Mouse (Mus musculus) limb, embryonic 15.5 days (tissue): ENCODE measurements around the gene Dnah2. TPM values are rescaled to one million over a fixed set of nuclear protein-coding genes. Genes with fewer than 3 reads are reported as not detected.
"Not testable (repeated sequence)": the region's sequence is repeated elsewhere in the genome, so short reads cannot be mapped to it uniquely, and the experiment has no call there.

ENCODE experiments used
- ATAC-seq: fragments of 200-750 bp; cut with Nextera tagmentation; 2 replicates; pipeline ENCODE4 v1.8.0; 2017; ENCODE audit warnings: low read depth, moderate TSS enrichment; ENCODE audit not compliant: insufficient number of reproducible peaks, low FRiP score, low TSS enrichment
- H3K27ac ChIP-seq: fragments of 300-500 bp; sonication (generic); 2 replicates; pipeline ENCODE4 v1.5.1; 2015; ENCODE audit warnings: moderate library complexity, mild to moderate bottlenecking, inconsistent platforms
- H3K27me3 ChIP-seq: fragments of 300-500 bp; sonication (generic); 2 replicates; pipeline ENCODE4 v1.6.1; 2015; ENCODE audit warnings: inconsistent platforms
- H3K36me3 ChIP-seq: fragments of 300-500 bp; sonication (generic); 2 replicates; pipeline ENCODE4 v1.6.1; 2015; ENCODE audit warnings: inconsistent platforms
- H3K4me1 ChIP-seq: fragments of 300-500 bp; sonication (generic); 2 replicates; pipeline ENCODE4 v1.6.1; 2015; ENCODE audit warnings: inconsistent platforms
- H3K4me2 ChIP-seq: fragments of 300-500 bp; sonication (generic); 2 replicates; pipeline ENCODE4 v1.6.1; 2015; ENCODE audit warnings: mild to moderate bottlenecking, inconsistent platforms
- H3K4me3 ChIP-seq: fragments of 300-500 bp; sonication (generic); 2 replicates; pipeline ENCODE4 v1.5.1; 2015; ENCODE audit warnings: mild to moderate bottlenecking, inconsistent platforms
- H3K9ac ChIP-seq: fragments of 300-500 bp; sonication (generic); 2 replicates; pipeline ENCODE4 v1.6.1; 2015; ENCODE audit warnings: inconsistent platforms
- H3K9me3 ChIP-seq: fragments of 300-500 bp; sonication (generic); 2 replicates; pipeline ENCODE4 v1.6.1; 2016; ENCODE audit warnings: inconsistent platforms
- WGBS: fragments of 180-500 bp; shearing (Covaris S2); methylation state at CpG from one replicate; pipeline ENCODE4 v1.1.7; 2015; 5-methylcytosine and 5-hydroxymethylcytosine counted together
- polyA plus RNA-seq: library from polyadenylated mRNA; unstranded; fragments of >200 nt; fragmentation: Nextera tagmentation; extraction: Ambion mirVana; gene quantifications from 2 replicates; pipeline ENCODE4 v1.2.1, GENCODE M21; 2015

The Dnah2 gene
- polyA plus RNA-seq, 1 experiment from 2014 or later: 3.0 TPM

- Histone ChIP-seq H3K4me2 (peak overlapping the region; percentile 92), H3K27ac (peak overlapping the region; percentile 89), H3K27me3 (no peaks in the 10 kb centered on the region), H3K9ac (peak overlapping the region; percentile 57), H3K4me3 (peak overlapping the region; percentile 54), H3K9me3 (no peaks in the 10 kb centered on the region), H3K4me1 (peaks cover 27% of the 10 kb centered on the region), H3K36me3 (no peaks in the 10 kb centered on the region)
- WGBS: under 1% methylated on average over 44 of the region's 44 CpGs
- ATAC-seq: peak; percentile 71
Measured at GRCm38 (mm10) chr11:69546423-69547053, 2.4 kb downstream of the Dnah2 start.

DNA sequence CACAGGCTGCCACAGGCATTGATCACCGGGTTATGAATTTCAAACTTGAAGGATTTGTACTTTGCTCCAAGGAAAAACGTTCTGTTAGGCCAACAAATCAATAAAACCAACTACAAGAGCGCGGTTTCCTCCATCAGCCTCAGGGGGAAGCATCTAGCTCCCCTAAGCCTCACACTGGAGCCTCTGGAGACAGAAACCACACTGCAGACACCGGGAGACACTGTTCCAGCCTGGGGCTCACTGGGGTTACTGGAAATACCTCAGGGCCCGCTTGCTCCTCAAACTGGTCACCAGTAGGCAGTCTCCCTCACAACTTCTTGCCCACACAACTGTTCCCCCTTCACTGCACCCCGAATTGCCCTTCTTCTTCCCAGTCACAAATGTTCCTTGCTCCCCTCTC is 3.0 kb downstream of the Dnah2 start:
- H3K4me1 ChIP-seq: peaks cover 27% of the 10 kb centered on the region
- no peaks in the 10 kb centered on the region for H3K9me3 ChIP-seq
- H3K9ac ChIP-seq: peak overlapping the region; percentile 57
- peak overlapping the region; percentile 92 for H3K4me2 ChIP-seq
- H3K36me3 ChIP-seq: no peaks in the 10 kb centered on the region
- H3K27ac ChIP-seq: peak overlapping the region; percentile 89
- H3K27me3 ChIP-seq: no peaks in the 10 kb centered on the region
- H3K4me3 ChIP-seq: peak overlapping the region; percentile 54
- ATAC-seq: no peak
- WGBS: 8% methylated on average over 7 of the region's 7 CpGs

- 34% methylated on average over 3 of the region's 3 CpGs for WGBS
- Histone ChIP-seq H3K36me3 (no peaks in the 10 kb centered on the region), H3K4me3 (no peak overlapping the region), H3K9ac (no peak overlapping the region), H3K4me2 (no peak overlapping the region), H3K4me1 (peaks cover 22% of the 10 kb centered on the region), H3K9me3 (no peaks in the 10 kb centered on the region), H3K27me3 (no peaks in the 10 kb centered on the region), H3K27ac (no peak overlapping the region)
- no peak for ATAC-seq
Measured at GRCm38 (mm10) chr11:69543598-69543997, 5.3 kb downstream of the Dnah2 start.

DNA sequence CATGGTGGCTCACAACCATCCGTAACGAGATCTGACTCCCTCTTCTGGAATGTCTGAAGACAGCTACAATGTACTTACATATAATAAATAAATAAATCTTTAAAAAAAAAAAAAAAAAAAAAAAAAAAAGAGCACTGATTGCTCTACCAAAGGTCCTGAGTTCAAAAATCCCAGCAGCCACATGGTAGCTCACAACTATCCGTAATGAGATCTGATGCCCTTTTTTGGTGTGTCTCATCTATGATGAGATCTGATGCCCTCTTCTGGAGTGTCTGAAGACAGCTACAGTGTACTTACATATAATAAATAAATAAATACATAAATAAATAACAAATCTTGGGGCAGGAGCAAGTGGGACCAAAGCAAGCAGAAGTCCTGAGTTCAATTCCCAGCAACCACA is 7.2 kb downstream of the Dnah2 start:
- H3K27me3 ChIP-seq, H3K4me1 ChIP-seq, H3K4me3 ChIP-seq, ATAC-seq, H3K9me3 ChIP-seq, H3K27ac ChIP-seq, H3K4me2 ChIP-seq, H3K36me3 ChIP-seq, H3K9ac ChIP-seq: not testable (repeated sequence)
- 88% methylated on average over 2 of the region's 3 CpGs for WGBS

DNA sequence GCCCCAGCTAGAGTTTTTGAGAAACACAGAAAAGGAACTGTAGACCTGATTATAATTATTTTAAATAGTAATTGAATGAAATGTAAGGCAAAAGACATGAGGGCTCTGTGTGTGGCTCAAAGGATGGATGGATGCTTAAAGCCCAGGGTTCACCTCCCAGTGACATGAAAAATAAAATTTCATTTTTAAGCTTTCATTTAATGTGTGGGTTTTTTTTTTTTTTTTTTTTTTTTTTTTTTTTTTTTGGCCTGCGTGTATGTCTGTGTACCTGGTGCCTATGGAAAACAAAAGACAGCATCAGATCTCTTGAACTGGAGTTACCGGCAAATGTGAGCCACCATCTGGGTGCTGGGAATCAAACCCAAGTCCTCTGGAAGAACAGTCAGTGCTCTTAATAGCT is 8.2 kb downstream of the Dnah2 start:
- H3K4me1 ChIP-seq: peaks cover under 1% of the 10 kb centered on the region
- WGBS: 100% methylated on average over 2 of the region's 2 CpGs
- no peak overlapping the region for H3K27ac ChIP-seq

GRCm38 (mm10) chr11:69534990-69535389 is 13.9 kb downstream of the Dnah2 start:
- Histone ChIP-seq H3K4me1 (no peaks in the 10 kb centered on the region; the same call in 1 of the 2 replicates), H3K4me2 (no peak overlapping the region), H3K27ac (no peak overlapping the region), H3K9ac (no peak overlapping the region), H3K4me3 (no peak overlapping the region), H3K27me3 (no peaks in the 10 kb centered on the region), H3K36me3 (no peaks in the 10 kb centered on the region), H3K9me3 (no peaks in the 10 kb centered on the region)
- 82% methylated on average over 1 of the region's 1 CpGs for WGBS
- no peak for ATAC-seq

More for the DNA sequence above, 8.2 kb downstream of the Dnah2 start:
- Histone ChIP-seq H3K4me3 (no peak overlapping the region), H3K27me3 (no peaks in the 10 kb centered on the region), H3K4me2 (no peak overlapping the region), H3K9me3 (no peaks in the 10 kb centered on the region), H3K36me3 (no peaks in the 10 kb centered on the region), H3K9ac (no peak overlapping the region)
- ATAC-seq: no peak

- Histone ChIP-seq H3K4me2 (no peak overlapping the region), H3K27ac (no peak overlapping the region), H3K36me3 (no peaks in the 10 kb centered on the region), H3K27me3 (no peaks in the 10 kb centered on the region), H3K9ac (no peak overlapping the region), H3K9me3 (no peaks in the 10 kb centered on the region), H3K4me1 (peaks cover 2% of the 10 kb centered on the region; the same call in 1 of the 2 replicates), H3K4me3 (no peak overlapping the region)
- WGBS: 70% methylated on average over 7 of the region's 7 CpGs
- ATAC-seq: no peak
Measured at GRCm38 (mm10) chr11:69532480-69533150, 16.3 kb downstream of the Dnah2 start.

- 91% methylated on average over 6 of the region's 6 CpGs for WGBS
- H3K4me3 ChIP-seq, H3K27me3 ChIP-seq, H3K36me3 ChIP-seq, H3K4me1 ChIP-seq, H3K9ac ChIP-seq, ATAC-seq, H3K9me3 ChIP-seq, H3K27ac ChIP-seq, H3K4me2 ChIP-seq: not testable (repeated sequence)
Measured at GRCm38 (mm10) chr11:69530755-69531154, 18.2 kb downstream of the Dnah2 start.

DNA sequence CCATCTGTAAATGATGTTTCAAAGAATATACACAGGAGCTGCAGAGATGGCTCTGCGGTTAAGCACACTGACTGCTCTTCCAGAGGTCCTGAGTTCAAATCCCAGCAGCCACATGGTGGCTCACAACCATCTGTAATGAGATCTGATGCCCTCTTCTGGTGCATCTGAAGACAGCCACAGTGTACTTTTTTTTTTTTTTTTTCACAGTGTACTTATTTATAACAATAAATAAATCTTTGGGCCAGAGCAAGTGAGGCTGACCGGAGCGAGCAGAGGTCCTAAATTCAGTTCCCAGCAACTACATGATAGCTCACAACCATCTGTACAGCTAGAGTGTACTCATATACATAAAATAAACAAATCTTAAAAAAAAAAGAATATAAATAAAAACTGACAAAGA is 18.6 kb downstream of the Dnah2 start:
- H3K4me3 ChIP-seq, H3K27me3 ChIP-seq, H3K9me3 ChIP-seq, H3K9ac ChIP-seq, H3K4me1 ChIP-seq, H3K27ac ChIP-seq, H3K4me2 ChIP-seq, H3K36me3 ChIP-seq, ATAC-seq: not testable (repeated sequence)
- 98% methylated on average over 3 of the region's 3 CpGs for WGBS

- no peak overlapping the region for H3K9ac ChIP-seq
- ATAC-seq: no peak
- no peak overlapping the region for H3K4me3 ChIP-seq
- H3K27me3 ChIP-seq: no peaks in the 10 kb centered on the region
- no peaks in the 10 kb centered on the region for H3K36me3 ChIP-seq
- no peak overlapping the region for H3K4me2 ChIP-seq
- H3K9me3 ChIP-seq: no peaks in the 10 kb centered on the region
- no peak overlapping the region for H3K27ac ChIP-seq
- WGBS: 86% methylated on average over 4 of the region's 4 CpGs
- peaks cover 8% of the 10 kb centered on the region; the same call in 1 of the 2 replicates for H3K4me1 ChIP-seq
Measured at GRCm38 (mm10) chr11:69528031-69528390, 20.9 kb downstream of the Dnah2 start.

DNA sequence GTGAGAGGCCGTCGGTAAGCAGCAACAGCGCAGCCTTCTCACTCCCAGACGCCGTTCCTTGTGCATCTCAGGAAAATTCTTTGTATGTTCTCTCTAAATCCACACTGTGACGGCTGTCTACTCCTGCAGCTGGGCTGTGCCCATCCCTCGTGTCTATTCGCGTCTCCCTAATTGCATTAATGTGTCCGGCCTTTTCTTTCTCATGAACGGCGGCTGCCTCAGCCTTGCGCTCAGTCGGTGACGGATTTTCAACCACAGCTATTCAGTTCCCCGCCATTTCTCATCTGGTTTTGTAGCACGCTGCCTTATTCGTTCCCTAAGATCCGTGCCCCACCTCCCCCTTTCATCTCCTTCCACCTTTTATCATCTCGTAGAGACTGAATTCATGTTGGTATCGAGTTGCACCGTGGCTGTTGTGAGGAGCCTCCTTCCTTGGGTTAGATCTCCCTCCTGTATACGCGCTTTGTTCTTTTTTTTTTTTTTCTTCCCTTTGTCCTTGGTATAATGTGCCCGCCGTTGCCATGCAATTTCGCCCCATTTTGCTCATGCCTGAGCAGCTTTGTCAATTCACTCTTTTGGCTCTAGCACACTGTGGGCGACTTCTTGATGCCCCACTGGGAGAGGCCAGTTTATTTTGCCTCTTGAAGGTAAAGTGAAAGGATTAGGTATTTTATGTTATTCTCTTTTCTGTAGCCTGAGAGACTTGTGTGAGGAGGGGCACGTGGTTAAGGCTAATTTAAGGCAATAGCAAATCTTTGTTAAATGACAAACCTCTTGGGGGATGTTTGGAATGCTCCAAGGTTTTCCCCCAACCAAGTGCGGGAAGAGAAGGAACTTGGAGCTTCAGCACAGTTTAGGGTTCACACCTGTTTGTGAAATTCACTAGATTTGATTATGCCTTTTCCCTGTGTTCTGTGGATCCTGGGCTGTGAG is 21.5 kb downstream of the Dnah2 start:
- Histone ChIP-seq H3K4me1 (peaks cover 8% of the 10 kb centered on the region; the same call in 1 of the 2 replicates), H3K4me2 (peak overlapping the region; percentile 56), H3K9ac (0 out of 2 replicates have a peak overlapping the region, but pooled peaks have one; percentile 8), H3K4me3 (peak overlapping the region; percentile 30), H3K9me3 (no peaks in the 10 kb centered on the region), H3K27ac (peak overlapping the region; percentile 52), H3K27me3 (no peaks in the 10 kb centered on the region), H3K36me3 (no peaks in the 10 kb centered on the region)
- 7% methylated on average over 30 of the region's 30 CpGs for WGBS
- no peak for ATAC-seq

DNA sequence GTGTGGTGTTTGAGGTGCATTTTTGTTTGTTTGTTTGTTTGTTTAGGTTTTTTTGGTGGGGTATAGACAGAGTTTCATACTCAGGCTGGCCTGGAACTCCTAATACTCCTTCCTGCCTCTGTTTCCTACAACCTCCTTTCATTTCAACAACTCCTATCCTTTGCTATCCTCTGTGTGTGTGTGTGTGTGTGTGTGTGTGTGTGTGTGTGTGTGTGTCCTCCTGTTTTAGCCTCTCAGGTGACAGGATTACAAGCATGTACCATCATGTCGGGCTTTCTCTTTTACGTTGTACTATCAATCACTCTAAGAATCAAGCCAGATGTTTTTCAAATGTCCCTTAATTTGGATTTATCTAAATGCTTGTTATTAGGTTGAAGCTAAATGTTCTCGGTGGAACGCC is 22.3 kb downstream of the Dnah2 start:
- Histone ChIP-seq H3K4me2 (peak overlapping the region; percentile 56), H3K9me3 (no peaks in the 10 kb centered on the region), H3K4me3 (peak overlapping the region; percentile 30; the same call in 1 of the 2 replicates), H3K36me3 (no peaks in the 10 kb centered on the region), H3K27ac (peak overlapping the region; percentile 52; the same call in 1 of the 2 replicates), H3K4me1 (peaks cover 8% of the 10 kb centered on the region; the same call in 1 of the 2 replicates), H3K27me3 (no peaks in the 10 kb centered on the region), H3K9ac (no peak overlapping the region)
- ATAC-seq: no peak
- WGBS: 28% methylated on average over 4 of the region's 4 CpGs
